ENCODE assay signal across 20 mouse cellular contexts in genomic region chr1:136656619-136657018, GRCm38 (mm10). TPM values are rescaled to one million over a fixed set of nuclear protein-coding genes. Genes with fewer than 3 reads are reported as not detected.
A peak's percentile ranks its signal among the peaks of the same experiment; 100 is the strongest.
DNase-seq lines count a peak whose midpoint lies in the region; ATAC-seq and TF ChIP-seq lines count a peak whose summit lies in the region.
"Had no signal": no experiment of that assay in that cellular context is flagged by ENCODE, and none has a peak within 500 bp of the region (broad histone marks: within the 10 kb centered on the region; RNA-seq: fewer than 3 reads in every experiment).

No protein-coding gene starts in this region.

- H3K27me3 ChIP-seq in kidney, postnatal 0 days (ENCODE audit: insufficient read depth, low read length) = no peaks in the 10 kb centered on the region
- H3K27me3 ChIP-seq in kidney, embryonic 15.5 days = no peaks in the 10 kb centered on the region
- H3K27me3 ChIP-seq: embryonic facial prominence, embryonic 13.5 days; limb, embryonic 13.5 days; neural tube, embryonic 15.5 days had no signal

- TF ChIP-seq CTCF in kidney, postnatal 0 days (IDR thresholded peaks at IDR 0.05; ENCODE audit: low read depth) = no peak
- no peak for TF ChIP-seq CTCF in embryonic fibroblast, embryonic 13.5 days (IDR thresholded peaks at IDR 0.05; ENCODE audit: borderline replicate concordance, insufficient read depth, low read length)

- TF ChIP-seq POLR2A in embryonic fibroblast, embryonic 13.5 days (IDR thresholded peaks at IDR 0.05; ENCODE audit: low read depth, low read length) = no peak

- H3K4me3 ChIP-seq in kidney, postnatal 0 days (replicated peaks; ENCODE audit: low read depth, low read length) = no peak overlapping the region
- H3K4me3 ChIP-seq in kidney, embryonic 15.5 days (replicated peaks) = no peak overlapping the region
- no peak overlapping the region for H3K4me3 ChIP-seq in embryonic fibroblast, embryonic 13.5 days (ENCODE audit: insufficient read depth, low read length)
- H3K4me3 ChIP-seq: embryonic facial prominence, embryonic 13.5 days; forebrain, embryonic 10.5 days; limb, embryonic 13.5 days; midbrain, embryonic 12.5 days; neural tube, embryonic 15.5 days had no signal

- no peak overlapping the region for H3K4me2 ChIP-seq in kidney, postnatal 0 days (ENCODE audit: low read length)
- H3K4me2 ChIP-seq in kidney, embryonic 15.5 days = no peak overlapping the region
- H3K4me2 ChIP-seq: embryonic facial prominence, embryonic 13.5 days; hindbrain, embryonic 14.5 days; limb, embryonic 13.5 days; midbrain, embryonic 12.5 days; neural tube, embryonic 15.5 days had no signal

- H3K27ac ChIP-seq in kidney, postnatal 0 days = no peak overlapping the region
- no peak overlapping the region for H3K27ac ChIP-seq in kidney, embryonic 15.5 days
- peak overlapping the region; percentile 90 for H3K27ac ChIP-seq in embryonic fibroblast, embryonic 13.5 days (ENCODE audit: insufficient read depth, low read length)
- H3K27ac ChIP-seq: embryonic facial prominence, embryonic 13.5 days; forebrain, embryonic 10.5 days; hindbrain, embryonic 14.5 days; limb, embryonic 13.5 days; midbrain, embryonic 12.5 days; neural tube, embryonic 15.5 days had no signal

- no peaks in the 10 kb centered on the region for H3K36me3 ChIP-seq in kidney, postnatal 0 days (ENCODE audit: insufficient read depth, low read length)
- no peaks in the 10 kb centered on the region for H3K36me3 ChIP-seq in kidney, embryonic 15.5 days
- H3K36me3 ChIP-seq: embryonic facial prominence, embryonic 13.5 days; forebrain, embryonic 10.5 days; limb, embryonic 13.5 days; midbrain, embryonic 12.5 days; neural tube, embryonic 15.5 days had no signal

- peak; percentile 50 for DNase-seq in adrenal gland, postnatal 14 days
- no peak for DNase-seq in adrenal gland, postnatal 25 days
- peak; percentile 34 for DNase-seq in kidney, postnatal 0 days (ENCODE audit: low spot score)
- DNase-seq in 416B (ENCODE audit: low read depth) = peak; percentile 41
- no peak for DNase-seq in cerebellum, postnatal 36 days
- DNase-seq: cerebellum, adult 9-10 months; gastrocnemius, postnatal 25 days; kidney, postnatal 14 days; layer of hippocampus, adult 9-11 months; right cerebral cortex, postnatal 25 days; thymus, postnatal 25 days had no signal

- H3K4me1 ChIP-seq in kidney, postnatal 0 days (replicated peaks; ENCODE audit: insufficient read depth, low read length) = no peaks in the 10 kb centered on the region
- H3K4me1 ChIP-seq in kidney, embryonic 15.5 days = peaks cover 18% of the 10 kb centered on the region
- H3K4me1 ChIP-seq in embryonic fibroblast, embryonic 13.5 days (ENCODE audit: control insufficient read depth, insufficient read depth, low read length) = peaks cover 6% of the 10 kb centered on the region

- no peak overlapping the region for H3K9ac ChIP-seq in kidney, postnatal 0 days (ENCODE audit: low read depth, low read length)
- H3K9ac ChIP-seq in kidney, embryonic 15.5 days = no peak overlapping the region
- H3K9ac ChIP-seq: embryonic facial prominence, embryonic 13.5 days; hindbrain, embryonic 14.5 days; limb, embryonic 13.5 days; midbrain, embryonic 12.5 days; neural tube, embryonic 15.5 days had no signal

- WGBS in kidney, postnatal 0 days = 72% methylated on average over 7 of the region's 7 CpGs
- WGBS in kidney, embryonic 15.5 days = 72% methylated on average over 7 of the region's 7 CpGs

- no peaks in the 10 kb centered on the region for H3K9me3 ChIP-seq in kidney, postnatal 0 days (replicated peaks; ENCODE audit: low read length)
- H3K9me3 ChIP-seq in kidney, embryonic 15.5 days (replicated peaks) = no peaks in the 10 kb centered on the region
- H3K9me3 ChIP-seq: embryonic facial prominence, embryonic 13.5 days; forebrain, embryonic 10.5 days; limb, embryonic 13.5 days; midbrain, embryonic 12.5 days; neural tube, embryonic 15.5 days had no signal

- ATAC-seq in kidney, postnatal 0 days (replicated peaks; ENCODE audit: low FRiP score, low read depth) = no peak
- no peak for ATAC-seq in kidney, embryonic 15.5 days (replicated peaks; ENCODE audit: low FRiP score)
- ATAC-seq: intestine, embryonic 16.5 days had no signal

RNA-seq across cellular contexts. Expression of gene Zfp281, which starts 31.9 kb away (rescaled TPM):
- 16.3 and 16.9 TPM in 2 replicates for total RNA-seq in adrenal gland, postnatal 14 days (2021)
- 20.4 and 22.3 TPM in 2 replicates for total RNA-seq in adrenal gland, postnatal 25 days (2021)
- polyA plus RNA-seq in kidney, postnatal 0 days (2015; fragmentation: Nextera tagmentation; extraction: Ambion mirVana) = 18.3 and 19.0 TPM in 2 replicates
- polyA plus RNA-seq in kidney, embryonic 15.5 days (2015; fragmentation: Nextera tagmentation; extraction: Ambion mirVana) = 23.0 and 23.1 TPM in 2 replicates
- polyA plus RNA-seq in embryonic fibroblast, embryonic 13.5 days (2011; ENCODE audit: insufficient read length, low read depth, missing spikeins) = 29.5 and 33.0 TPM in 2 replicates

Comparison
In these comparisons a context has a peak if more than half of its experiments do, and no peak if none do; other contexts are left out.
1. DNase-seq: peak in adrenal gland, postnatal 14 days (single experiment), kidney, postnatal 0 days (single experiment) and 416B (single experiment); none in adrenal gland, postnatal 25 days (single experiment) and cerebellum, postnatal 36 days (0 of 2).